Mouse (Mus musculus) liver, postnatal 0 days (tissue): ENCODE results near the gene Hmox2. TPM values are rescaled to one million over a fixed set of nuclear protein-coding genes. Genes with fewer than 3 reads are reported as not detected.
"Not testable (repeated sequence)": the region's sequence is repeated elsewhere in the genome, so short reads cannot be mapped to it uniquely, and the experiment has no call there.

ENCODE experiments used
- ATAC-seq: fragments of 200-750 bp; cut with Nextera tagmentation; 2 replicates; pipeline ENCODE4 v1.8.0; 2017; ENCODE audit warnings: mild to moderate bottlenecking, moderate library complexity
- DNase-seq: peaks from one replicate; pipeline ENCODE4 v3.0.0-alpha.2; 2016
- H3K27ac ChIP-seq: fragments of 300-500 bp; sonication (generic); 2 replicates; pipeline ENCODE4 v1.5.1; 2014; ENCODE audit warnings: antibody characterized with exemption, moderate library complexity, mild to moderate bottlenecking, low read depth
- H3K27me3 ChIP-seq: fragments of 300-500 bp; sonication (generic); 2 replicates; pipeline ENCODE4 v1.6.1; 2014; ENCODE audit warnings: low read length, control low read depth, mixed read lengths; ENCODE audit not compliant: insufficient read depth
- H3K36me3 ChIP-seq: fragments of 300-500 bp; sonication (generic); replicated peaks from 2 replicates; pipeline ENCODE4 v1.6.1; 2014; ENCODE audit warnings: mild to moderate bottlenecking, control low read depth, low read length, moderate library complexity, mixed read lengths; ENCODE audit not compliant: insufficient read depth
- H3K4me1 ChIP-seq: fragments of 300-500 bp; sonication (generic); 2 replicates; pipeline ENCODE4 v1.6.1; 2014; ENCODE audit warnings: antibody characterized with exemption, mild to moderate bottlenecking, control low read depth; ENCODE audit not compliant: insufficient read depth
- H3K4me2 ChIP-seq: fragments of 300-500 bp; sonication (generic); 2 replicates; pipeline ENCODE4 v1.6.1; 2014; ENCODE audit warnings: low read depth, mild to moderate bottlenecking, low read length, moderate library complexity, mixed read lengths
- H3K4me3 ChIP-seq: fragments of 300-500 bp; sonication (generic); 2 replicates; pipeline ENCODE4 v1.5.1; 2014; ENCODE audit warnings: low read depth, low read length
- H3K9ac ChIP-seq: fragments of 300-500 bp; sonication (generic); replicated peaks from 2 replicates; pipeline ENCODE4 v1.6.1; 2014; ENCODE audit warnings: mild to moderate bottlenecking, moderate library complexity
- H3K9me3 ChIP-seq: fragments of 300-500 bp; sonication (generic); 2 replicates; pipeline ENCODE4 v1.6.1; 2016; ENCODE audit warnings: mild to moderate bottlenecking, control low read depth, low read length, mixed read lengths
- CTCF ChIP-seq: sonication (generic); IDR thresholded peaks from 2 replicates; pipeline ENCODE4 v1.5.1; 2016; ENCODE audit warnings: antibody characterized with exemption, low read depth
- EP300 ChIP-seq: IDR thresholded peaks from 2 replicates; pipeline ENCODE4 v1.6.1; 2016; ENCODE audit warnings: antibody characterized with exemption, low read depth, mild to moderate bottlenecking
- WGBS: fragments of 180-500 bp; shearing (Covaris S2); extraction: QIAGEN DNeasy Blood & Tissue Kit; methylation state at CpG from one replicate; pipeline ENCODE4 v1.1.7; 2014; ENCODE audit not compliant: insufficient replicate concordance; 5-methylcytosine and 5-hydroxymethylcytosine counted together
- polyA plus RNA-seq: library from polyadenylated mRNA; unstranded; fragments of >200 nt; fragmentation: Nextera tagmentation; extraction: Ambion mirVana; gene quantifications from 2 replicates; pipeline ENCODE4 v1.2.1, GENCODE M21; 2015

Hmox2 gene
- polyA plus RNA-seq, 1 experiment from 2014 or later = 57.7 TPM

- H3K27ac ChIP-seq = peak overlapping the region; percentile 91
- TF ChIP-seq CTCF (no peak), EP300 (no peak)
- peak overlapping the region; percentile 86; the same call in 1 of the 2 replicates for H3K9ac ChIP-seq
- peaks cover 1% of the 10 kb centered on the region for H3K36me3 ChIP-seq
- 50% methylated on average over 4 of the region's 4 CpGs for WGBS
- H3K27me3 ChIP-seq = no peaks in the 10 kb centered on the region
- peak overlapping the region; percentile 91; the same call in 1 of the 2 replicates for H3K4me3 ChIP-seq
- peaks cover 33% of the 10 kb centered on the region for H3K4me1 ChIP-seq
- DNase-seq (no peak), ATAC-seq (no peak)
- no peaks in the 10 kb centered on the region for H3K9me3 ChIP-seq
- H3K4me2 ChIP-seq = peak overlapping the region; percentile 86
These were observed 43.5 kb upstream of the Hmox2 start for GRCm38 (mm10) chr16:4682628-4683179.

- TF ChIP-seq EP300 = peak; percentile 33; the same call in 1 of the 2 replicates
- no peak for TF ChIP-seq CTCF
- H3K4me3 ChIP-seq = peak overlapping the region; percentile 91
- no peaks in the 10 kb centered on the region for H3K9me3 ChIP-seq
- peak overlapping the region; percentile 86 for H3K9ac ChIP-seq
- peak overlapping the region; percentile 86 for H3K4me2 ChIP-seq
- peak overlapping the region; percentile 91 for H3K27ac ChIP-seq
- peaks cover 29% of the 10 kb centered on the region for H3K4me1 ChIP-seq
- 0 out of 2 replicates have a peak, but pooled peaks have one; percentile 6 for ATAC-seq
- H3K27me3 ChIP-seq = no peaks in the 10 kb centered on the region
- 24% methylated on average over 9 of the region's 9 CpGs for WGBS
- DNase-seq = no peak
- peaks cover 6% of the 10 kb centered on the region for H3K36me3 ChIP-seq
These were observed 43.0 kb upstream of the Hmox2 start for GRCm38 (mm10) chr16:4683193-4683580.

- peak overlapping the region; percentile 86 for H3K9ac ChIP-seq
- WGBS = under 1% methylated on average over 54 of the region's 54 CpGs
- peaks cover 9% of the 10 kb centered on the region for H3K36me3 ChIP-seq
- ATAC-seq = peak; percentile 84
- H3K4me3 ChIP-seq = peak overlapping the region; percentile 91
- peak overlapping the region; percentile 86 for H3K4me2 ChIP-seq
- DNase-seq = peak; percentile 97
- no peaks in the 10 kb centered on the region for H3K27me3 ChIP-seq
- no peaks in the 10 kb centered on the region for H3K9me3 ChIP-seq
- H3K4me1 ChIP-seq = peaks cover 22% of the 10 kb centered on the region
- H3K27ac ChIP-seq = peak overlapping the region; percentile 91
- TF ChIP-seq EP300 (peak; percentile 30; the same call in 1 of the 2 replicates), CTCF (no peak)
These were observed 42.3 kb upstream of the Hmox2 start for GRCm38 (mm10) chr16:4683581-4684456.

GRCm38 (mm10) chr16:4684457-4684791, 41.7 kb upstream of the Hmox2 start:
- no peak for TF ChIP-seq CTCF
- no peak for TF ChIP-seq EP300

GRCm38 (mm10) chr16:4689371-4689770, 36.8 kb upstream of the Hmox2 start:
- not testable (repeated sequence) for ATAC-seq, H3K4me3 ChIP-seq, H3K27ac ChIP-seq, H3K9ac ChIP-seq, DNase-seq, H3K9me3 ChIP-seq, H3K4me1 ChIP-seq, H3K4me2 ChIP-seq, H3K27me3 ChIP-seq
- peak; percentile 39 for TF ChIP-seq CTCF
- 94% methylated on average over 4 of the region's 4 CpGs for WGBS
- peaks cover 46% of the 10 kb centered on the region for H3K36me3 ChIP-seq

More at GRCm38 (mm10) chr16:4684457-4684791, 41.7 kb upstream of the Hmox2 start:
- 1% methylated on average over 9 of the region's 9 CpGs for WGBS
- H3K9ac ChIP-seq = peak overlapping the region; percentile 86
- peaks cover 20% of the 10 kb centered on the region; the same call in 1 of the 2 replicates for H3K4me1 ChIP-seq
- 0 out of 2 replicates have a peak, but pooled peaks cover 2% of the 10 kb centered on the region for H3K9me3 ChIP-seq
- peak overlapping the region; percentile 91 for H3K27ac ChIP-seq
- ATAC-seq = peak; percentile 51
- no peaks in the 10 kb centered on the region for H3K27me3 ChIP-seq
- H3K4me2 ChIP-seq = peak overlapping the region; percentile 86
- H3K4me3 ChIP-seq = peak overlapping the region; percentile 91
- no peak for DNase-seq
- peaks cover 13% of the 10 kb centered on the region for H3K36me3 ChIP-seq

- no peak for DNase-seq
- 0 out of 2 replicates have a peak, but pooled peaks cover 2% of the 10 kb centered on the region for H3K4me1 ChIP-seq
- H3K4me3 ChIP-seq = no peak overlapping the region
- no peak overlapping the region for H3K9ac ChIP-seq
- WGBS = 80% methylated on average over 3 of the region's 3 CpGs
- TF ChIP-seq CTCF (no peak), EP300 (no peak)
- H3K27me3 ChIP-seq = no peaks in the 10 kb centered on the region
- no peak overlapping the region for H3K4me2 ChIP-seq
- peaks cover 86% of the 10 kb centered on the region for H3K36me3 ChIP-seq
- peak overlapping the region; percentile 94 for H3K27ac ChIP-seq
- H3K9me3 ChIP-seq = no peaks in the 10 kb centered on the region
- no peak for ATAC-seq
These were observed 24.9 kb upstream of the Hmox2 start for GRCm38 (mm10) chr16:4701211-4701610.
